Mouse (Mus musculus) heart, postnatal 10 days (tissue): ENCODE measurements at regions not wholly inside any gene's neighbourhood (a gene's known extent, or its start where the extent isn't known, plus 50 kb on each side); places are given as distances from the start of the nearest gene placed in this dataset.
"Not testable (repeated sequence)": the region's sequence is repeated elsewhere in the genome, so short reads cannot be mapped to it uniquely, and the experiment has no call there.

Experiments
- DNase-seq, 2 experiments: peaks; one replicate each; pipeline ENCODE4 v3.0.0; 2021
- intact Hi-C: fragments of 180-260 bp; cut with DNase I; formaldehyde crosslinking; loops from one replicate; pipeline ENCODE4 v1.15.1; 2025

DNA sequence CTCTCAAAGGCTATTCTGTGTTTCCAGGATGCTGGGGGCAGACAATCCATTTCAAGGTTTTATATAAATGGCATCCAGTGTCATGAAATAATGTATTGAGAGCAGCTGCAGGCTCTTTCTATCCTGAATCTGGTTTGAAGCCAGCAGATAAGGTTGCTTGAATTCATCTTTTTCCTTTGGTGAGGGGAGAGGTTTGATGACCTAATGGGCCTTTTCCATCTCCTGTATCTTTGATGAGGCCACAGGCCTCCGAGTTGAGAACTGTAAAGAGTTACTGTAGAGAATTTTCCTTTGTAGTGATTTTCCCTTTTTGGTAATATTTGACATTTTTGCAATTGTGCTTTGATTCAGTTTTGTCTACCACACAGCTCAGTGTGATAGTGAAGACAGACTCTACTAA, 458.8 kb upstream of the 1700008P02Rik start:
- DNase-seq, result no peak
- intact Hi-C loops, result no loop called here

DNA sequence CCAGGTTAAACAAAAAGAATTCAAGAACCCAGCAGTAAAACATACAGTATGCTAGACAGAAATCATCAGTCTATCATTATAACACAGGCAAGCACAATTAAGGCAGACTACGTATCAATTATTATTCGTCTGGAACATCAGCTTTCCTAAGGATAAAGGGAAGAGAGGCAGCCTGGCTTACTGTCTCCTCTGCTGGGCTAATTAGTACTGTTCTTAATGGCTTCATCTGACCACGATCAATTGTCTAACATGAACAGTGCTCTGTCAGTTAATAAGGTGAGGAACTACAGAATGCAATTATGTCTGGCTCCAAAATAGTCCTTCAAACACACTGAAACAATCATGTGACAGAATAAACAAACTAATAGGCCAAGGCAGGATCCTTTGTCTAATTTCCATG, 456.6 kb upstream of the 1700008P02Rik start:
- DNase-seq, result no peak
- intact Hi-C loops, result no loop called here

DNA sequence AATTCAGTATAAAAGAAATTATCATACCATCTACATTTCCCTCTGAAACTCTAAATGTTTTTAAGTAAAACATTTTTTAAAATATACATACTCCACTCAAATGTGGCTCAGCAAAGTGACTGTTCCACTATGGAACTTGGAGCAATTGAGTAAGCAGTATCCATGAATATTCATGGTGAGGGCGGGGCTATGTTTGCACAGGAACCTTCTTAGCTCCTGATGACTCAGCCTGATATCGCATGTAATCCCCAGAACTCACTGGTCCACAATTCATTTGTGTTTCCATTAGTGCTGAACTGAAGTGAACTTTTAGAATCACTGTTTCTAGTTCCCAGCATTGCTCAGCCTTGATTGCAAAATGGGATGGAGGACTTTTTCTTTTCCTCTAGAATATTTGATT, 454.2 kb upstream of the 1700008P02Rik start:
- no peak for DNase-seq
- intact Hi-C loops, result no loop called here

DNA sequence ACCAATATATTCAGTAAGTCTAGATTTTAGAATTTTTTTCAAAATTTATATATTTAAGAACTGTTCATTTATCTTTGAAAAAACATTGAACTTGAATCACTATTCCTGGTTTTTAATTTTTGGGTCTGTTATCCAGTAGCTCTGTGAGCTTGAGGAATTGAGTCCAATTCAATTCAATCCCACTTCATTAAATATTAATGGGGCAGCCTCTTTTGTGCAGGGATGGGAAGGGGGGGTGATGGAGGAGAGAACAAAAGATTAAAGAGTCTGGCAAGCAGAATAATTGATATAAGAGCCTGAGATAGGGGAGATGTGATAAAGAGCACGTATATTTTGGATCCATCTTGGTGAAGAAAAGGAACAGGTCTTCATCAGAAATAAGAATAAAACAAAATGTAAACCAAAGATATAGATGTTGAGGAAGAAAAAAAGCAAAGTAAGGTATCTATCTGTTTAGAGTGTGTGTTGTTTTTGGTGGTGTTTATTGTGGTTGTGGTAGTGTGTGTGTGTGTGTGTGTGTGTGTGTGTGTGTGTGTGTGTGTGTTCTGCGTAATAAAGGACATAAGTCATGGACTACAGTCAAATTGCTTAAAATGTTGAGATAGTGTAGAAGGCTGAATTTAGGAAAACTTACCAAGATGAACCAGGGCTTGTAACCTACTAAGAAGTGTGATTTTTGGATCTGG, 421.3 kb upstream of the 1700008P02Rik start:
- intact Hi-C loops, result no loop called here
- no peak for DNase-seq

DNA sequence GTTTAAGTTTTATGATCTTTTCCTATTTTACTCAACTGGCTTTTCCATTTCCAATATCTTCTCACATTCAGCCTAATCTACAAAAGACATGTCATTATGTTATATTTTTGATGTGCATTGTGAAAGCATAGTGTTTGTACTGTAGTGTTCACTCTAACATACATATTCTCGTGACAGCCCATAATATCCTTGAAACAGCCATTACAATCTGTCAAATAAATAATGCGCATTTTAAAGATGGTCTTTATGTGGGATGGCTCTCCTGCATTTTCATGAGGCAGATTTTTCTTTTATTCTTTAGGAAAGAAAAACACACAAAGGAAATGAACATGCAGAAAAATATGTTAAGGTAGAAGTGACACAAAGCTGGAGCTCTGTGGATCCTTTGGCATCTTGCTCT, 415.6 kb upstream of the 1700008P02Rik start:
- intact Hi-C loops, result no loop called here
- no peak for DNase-seq

DNA sequence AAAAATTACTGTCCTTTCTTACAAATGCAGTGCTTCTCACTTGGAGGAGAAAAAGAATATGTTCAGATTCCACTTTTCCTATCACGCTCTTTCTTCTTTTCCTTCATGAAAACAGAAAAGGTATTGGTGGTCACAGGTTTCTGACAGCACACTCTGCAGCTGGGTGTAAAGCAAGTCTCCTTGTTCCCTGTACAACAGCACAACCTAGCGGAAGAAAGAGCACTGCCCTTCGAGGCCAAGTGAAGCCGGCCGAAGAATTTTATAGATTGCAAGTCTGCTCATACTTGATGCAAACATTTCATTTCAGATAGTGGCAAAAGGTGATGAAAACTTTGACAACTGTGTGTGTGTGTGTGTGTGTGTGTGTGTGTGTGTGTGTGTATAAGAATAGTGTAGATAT, 407.6 kb upstream of the 1700008P02Rik start:
- peak; percentile 20 to 39 for DNase-seq
- intact Hi-C loops, result no loop called here

DNA sequence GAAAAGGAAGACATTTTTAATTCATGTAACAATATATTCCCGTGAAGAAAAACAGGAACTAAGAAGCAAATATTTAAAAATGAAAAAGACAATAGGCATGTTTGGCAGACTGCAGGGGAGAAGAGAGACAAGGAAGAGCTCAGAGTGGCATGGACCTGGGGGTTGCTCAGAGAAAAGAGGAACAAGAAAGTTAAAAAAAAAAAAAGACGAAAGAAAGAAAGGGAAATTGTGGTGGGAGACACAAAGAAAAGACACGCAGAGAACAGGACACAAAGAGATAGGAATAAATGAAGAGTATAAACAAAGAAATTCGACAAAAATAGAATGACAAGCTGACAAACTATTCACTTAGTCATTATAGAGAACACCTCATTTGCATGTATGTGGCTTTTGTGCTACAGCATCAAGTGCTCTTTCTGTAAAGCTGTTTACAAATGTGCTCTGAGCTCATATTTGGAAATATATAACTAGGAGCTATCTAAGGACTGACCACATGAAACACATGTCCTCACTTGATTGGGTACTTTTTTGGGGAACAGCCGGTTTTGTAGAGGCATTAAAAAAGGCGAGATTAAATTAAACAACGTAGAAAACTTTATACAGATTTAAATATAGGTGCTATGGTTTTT, 394.2 kb upstream of the 1700008P02Rik start:
- intact Hi-C loops, result no loop called here
- DNase-seq, result no peak

DNA sequence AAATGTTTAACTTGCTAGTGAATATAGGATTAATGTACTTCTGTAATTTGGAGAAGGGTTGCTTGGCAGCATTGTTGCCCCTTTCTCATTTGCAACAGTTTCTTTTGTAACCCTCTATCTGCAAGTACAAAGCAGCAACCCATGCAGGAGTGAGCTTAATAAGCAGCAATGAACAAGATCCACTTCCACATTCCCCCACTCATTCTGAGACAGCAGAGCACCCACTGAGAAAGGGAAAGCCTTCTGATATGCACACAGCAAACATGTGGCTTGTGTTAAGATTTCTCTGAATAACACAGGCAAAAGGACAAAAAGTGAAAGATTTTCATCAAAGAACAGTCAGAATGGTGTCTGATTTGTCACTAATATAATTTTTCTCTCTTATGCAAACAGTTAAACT, 393.3 kb upstream of the 1700008P02Rik start:
- intact Hi-C loops, result no loop called here
- DNase-seq, result no peak

DNA sequence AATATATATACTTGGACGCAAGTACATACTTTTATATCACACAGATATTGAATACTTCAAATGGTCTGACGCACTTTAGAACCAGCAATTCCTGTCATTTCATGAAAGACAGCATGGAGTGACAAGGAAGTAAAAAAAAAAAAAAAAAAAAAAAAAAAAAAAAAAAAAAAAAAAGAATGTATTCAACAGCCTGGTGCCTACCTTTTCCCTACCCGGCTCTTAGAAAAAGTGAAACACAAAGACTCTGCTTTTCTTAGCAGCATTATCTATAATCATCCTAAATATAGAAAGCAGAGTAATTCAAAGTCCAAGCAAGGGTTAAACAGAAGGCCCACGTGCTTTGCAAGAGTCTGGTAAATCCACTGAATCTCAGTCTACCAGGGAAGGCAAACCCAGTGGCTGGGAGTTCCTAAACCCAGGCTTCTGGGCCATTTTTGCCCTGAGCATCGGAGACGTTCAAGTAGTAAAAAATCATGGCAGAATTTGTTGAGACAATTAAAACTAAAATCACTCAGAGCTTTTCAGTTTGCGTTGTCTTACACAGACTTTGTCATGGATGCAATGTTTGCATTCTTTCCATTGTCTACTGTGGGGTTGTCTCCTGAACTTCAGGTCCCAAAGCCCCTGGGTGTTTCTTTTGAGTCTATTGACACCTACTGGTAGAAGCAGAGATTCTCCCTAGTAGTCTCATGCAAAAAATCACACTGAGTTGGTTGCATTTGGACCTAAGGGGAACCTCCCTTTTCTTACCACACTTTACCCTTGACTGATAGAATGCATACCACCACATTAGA, 390.2 kb upstream of the 1700008P02Rik start:
- DNase-seq, result no peak
- intact Hi-C loops, result no loop called here

DNA sequence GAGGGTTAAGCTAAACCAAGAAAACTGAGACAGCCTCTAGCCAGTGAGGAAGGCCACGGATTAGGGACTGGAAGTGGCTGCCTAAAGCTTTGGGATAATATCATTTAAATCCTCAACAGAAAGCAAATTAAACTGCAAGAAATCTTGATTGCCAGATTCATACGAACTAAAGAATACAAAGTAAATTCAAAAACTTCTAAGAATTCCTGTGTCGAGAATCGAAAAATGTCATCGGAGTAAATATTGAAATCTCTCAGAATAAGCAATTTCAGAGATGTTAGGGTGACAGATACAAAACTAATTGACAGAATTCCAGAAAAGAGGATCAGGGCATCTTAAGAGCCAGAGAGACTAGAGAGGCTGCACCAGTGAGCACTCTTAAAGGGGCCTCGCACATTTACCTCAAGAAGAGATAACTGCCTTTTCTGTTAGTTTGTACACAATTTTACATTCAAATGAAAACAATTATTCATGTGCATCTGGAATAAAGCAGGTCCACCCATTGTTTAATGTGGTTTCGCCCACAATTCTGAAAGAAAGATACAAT, 388.5 kb upstream of the 1700008P02Rik start:
- no peak for DNase-seq
- intact Hi-C loops, result no loop called here

DNA sequence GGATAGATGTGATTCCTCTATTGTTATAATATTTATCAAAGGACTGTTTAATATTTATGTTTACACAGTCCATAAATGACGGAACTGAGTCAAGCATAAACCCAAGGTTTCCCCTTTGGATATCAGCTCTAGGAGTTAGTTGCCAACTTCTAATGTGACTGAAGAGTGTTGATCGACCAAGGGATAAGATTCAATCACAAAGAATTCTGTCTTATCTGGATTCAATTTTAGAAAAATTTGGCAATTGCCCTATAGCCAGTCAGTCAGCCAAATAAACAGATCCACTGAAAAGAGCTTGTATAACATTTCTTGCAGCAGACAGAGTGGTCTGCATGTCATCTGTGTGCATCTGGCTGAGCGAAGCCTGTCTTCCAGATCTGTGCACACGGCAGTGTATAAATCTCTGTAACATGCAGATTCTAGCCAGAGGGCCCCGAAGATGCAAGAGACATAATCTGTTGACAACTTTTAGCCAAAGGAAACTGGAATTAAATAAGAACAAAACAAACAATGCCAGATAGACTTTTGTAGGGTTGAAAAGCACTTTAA, 387.6 kb upstream of the 1700008P02Rik start:
- no peak for DNase-seq
- intact Hi-C loops, result no loop called here

DNA sequence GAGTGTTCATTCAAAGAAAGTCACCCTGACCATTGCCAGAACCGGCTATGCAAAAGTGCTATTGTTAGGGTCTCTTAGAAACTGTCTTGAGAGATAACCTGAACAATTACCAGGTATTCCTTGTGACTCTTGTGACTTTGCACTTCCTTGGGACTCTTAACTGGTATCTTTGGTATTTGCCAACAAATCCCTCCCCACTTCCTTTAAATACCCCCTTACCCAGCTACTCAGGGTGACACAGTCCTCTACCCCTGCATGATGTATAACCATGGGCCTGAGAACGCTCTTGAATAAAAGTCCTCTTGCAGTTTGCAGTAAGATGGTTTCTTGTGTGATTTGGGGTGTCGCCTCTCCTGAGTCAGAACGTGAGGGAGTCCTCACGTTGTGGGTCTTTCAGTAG, 371.5 kb upstream of the 1700008P02Rik start:
- intact Hi-C loops, DNase-seq: not testable (repeated sequence)

DNA sequence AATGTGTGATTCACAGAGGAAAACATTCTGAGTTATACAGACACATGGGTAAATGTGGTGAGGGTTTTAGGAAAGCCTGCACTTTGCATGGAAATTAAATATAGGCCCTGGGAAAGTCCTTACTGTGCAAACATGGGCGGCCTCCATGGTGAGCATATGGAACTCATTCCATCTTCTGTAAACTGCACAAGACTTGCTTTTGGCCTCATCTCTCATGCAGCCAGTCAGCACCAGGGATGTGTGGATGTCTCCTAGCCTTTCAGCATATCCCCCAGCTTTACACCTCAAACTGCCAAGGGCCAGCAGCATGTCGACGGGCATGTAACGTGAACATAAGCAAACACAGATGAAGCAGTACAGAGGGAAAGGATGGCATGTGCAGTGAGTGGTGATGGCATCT, 364.7 kb upstream of the 1700008P02Rik start:
- intact Hi-C loops, result no loop called here
- no peak for DNase-seq

DNA sequence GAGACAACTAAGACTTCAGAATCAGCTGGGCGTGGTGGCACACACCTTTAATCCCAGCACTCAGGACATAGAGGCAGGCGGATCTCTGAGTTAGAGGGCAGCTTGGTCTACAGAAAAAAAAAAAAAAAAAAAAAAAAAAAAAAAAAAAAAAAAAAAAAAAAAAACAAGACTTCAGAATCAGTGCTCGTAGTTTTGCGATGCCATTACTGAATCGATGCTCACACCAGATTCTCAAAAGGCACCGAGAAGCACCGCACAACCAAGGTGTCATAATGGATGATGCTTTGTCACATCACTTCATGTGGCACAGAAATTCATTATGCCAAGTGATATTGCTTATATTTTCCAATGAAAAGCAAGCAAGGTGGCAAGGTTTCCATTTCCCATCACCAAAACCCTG, 337.4 kb upstream of the 1700008P02Rik start:
- intact Hi-C loops, result no loop called here

DNA sequence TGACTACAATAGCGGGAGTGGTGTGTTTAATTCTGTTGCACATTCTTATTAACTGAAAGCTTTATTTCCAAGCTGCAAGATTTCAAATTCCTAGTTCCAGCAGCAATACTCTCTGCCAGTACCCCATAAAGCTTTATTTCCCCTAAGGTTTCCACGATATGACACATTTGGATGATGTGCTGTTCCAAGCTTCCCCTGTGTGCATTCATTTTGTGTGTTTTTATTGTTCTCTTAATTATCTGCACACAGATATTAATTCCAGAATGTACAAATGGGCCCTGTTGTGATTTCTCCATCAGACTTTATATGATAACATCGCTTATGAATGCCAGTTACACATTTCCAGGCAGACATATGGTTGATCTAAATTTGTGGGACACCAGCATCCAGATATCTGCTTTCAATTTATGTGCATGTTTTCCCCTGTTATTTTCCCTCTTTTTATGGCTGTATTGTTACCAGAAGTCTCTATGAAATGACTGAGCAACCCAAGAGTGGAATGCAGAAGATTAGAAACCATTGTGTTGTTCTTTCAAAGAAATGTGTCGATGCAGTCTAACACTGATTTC, 312.4 kb upstream of the 1700008P02Rik start:
- intact Hi-C loops, result no loop called here
- DNase-seq, result no peak

More for the DNA sequence above, 337.4 kb upstream of the 1700008P02Rik start:
- no peak for DNase-seq

DNA sequence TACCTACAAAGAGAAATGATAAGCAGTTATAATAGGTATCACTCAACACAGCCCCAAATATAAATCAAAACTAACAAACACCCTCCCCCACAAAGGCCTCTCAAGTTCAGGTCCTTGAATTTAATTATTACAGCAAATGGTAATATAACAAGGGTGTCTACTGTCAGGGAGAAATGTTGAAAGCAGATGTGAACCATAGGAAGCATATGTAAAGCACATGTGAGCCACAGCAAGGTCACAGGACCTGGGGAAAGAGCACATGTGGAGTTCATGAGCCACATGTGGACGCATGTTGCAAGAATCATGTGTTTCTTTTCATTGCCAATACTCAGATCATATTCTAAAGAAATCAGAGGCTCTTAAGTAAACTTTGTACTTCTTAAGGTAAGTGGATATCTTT, 306.5 kb upstream of the 1700008P02Rik start:
- intact Hi-C loops, result no loop called here
- DNase-seq, result no peak

DNA sequence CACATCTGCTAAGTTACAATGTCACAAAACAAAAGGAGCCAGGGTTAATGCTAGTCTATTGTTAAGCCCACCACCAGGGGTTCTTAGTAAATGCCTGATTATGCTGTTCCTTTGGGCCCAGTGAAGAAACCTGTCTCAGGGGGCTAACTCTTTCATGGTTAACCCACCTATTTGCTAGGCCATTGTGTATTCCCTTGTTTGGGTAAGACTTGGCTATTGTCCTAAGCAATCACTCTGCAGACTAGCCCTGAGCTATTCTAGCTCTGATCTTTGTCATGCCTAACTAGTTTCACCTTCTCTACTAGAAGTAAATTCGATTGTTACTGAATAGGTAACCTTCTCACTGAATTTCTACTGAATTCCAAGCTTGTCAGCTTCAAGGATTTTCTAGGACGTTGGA, 302.4 kb upstream of the 1700008P02Rik start:
- intact Hi-C loops, DNase-seq: not testable (repeated sequence)

DNA sequence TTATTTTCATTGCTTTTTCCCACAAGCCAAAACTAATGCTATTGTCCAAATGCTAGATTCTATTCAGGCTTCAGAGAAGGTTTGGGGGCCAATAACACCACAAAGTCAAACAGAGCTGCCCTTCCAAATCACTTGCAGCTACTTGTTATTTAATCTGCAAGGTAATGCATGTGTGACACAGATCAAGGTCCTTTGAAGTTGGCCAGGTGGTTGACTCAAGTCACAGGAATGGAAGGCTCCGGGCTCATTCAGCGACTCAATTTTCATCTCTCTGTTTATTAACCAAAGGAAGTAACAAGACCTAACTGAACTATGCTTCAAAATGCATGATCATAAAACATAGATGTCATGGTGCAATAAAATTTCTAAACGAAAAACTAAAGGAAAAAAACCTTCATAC, 300.0 kb upstream of the 1700008P02Rik start:
- DNase-seq, result no peak
- intact Hi-C loops, result no loop called here

DNA sequence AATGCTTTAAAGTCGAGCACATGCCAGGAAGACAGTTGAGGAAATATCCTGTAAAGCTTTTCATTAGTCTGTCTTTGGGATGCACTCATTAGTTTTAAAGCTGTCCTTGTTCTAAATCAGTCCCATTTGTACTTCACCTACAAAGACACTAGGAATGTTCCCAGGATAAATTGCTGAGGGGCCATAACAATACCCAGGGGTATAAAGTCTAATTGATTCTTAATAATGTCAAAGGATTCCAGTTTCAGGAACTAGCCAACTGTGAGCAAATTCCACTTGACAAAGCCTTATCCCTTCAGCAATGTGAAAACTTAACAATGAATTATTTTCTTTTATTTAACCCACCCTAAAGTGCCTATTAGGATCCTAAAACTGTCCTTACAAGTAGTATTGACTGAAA, 267.7 kb upstream of the 1700008P02Rik start:
- intact Hi-C loops, result no loop called here
- no peak for DNase-seq

DNA sequence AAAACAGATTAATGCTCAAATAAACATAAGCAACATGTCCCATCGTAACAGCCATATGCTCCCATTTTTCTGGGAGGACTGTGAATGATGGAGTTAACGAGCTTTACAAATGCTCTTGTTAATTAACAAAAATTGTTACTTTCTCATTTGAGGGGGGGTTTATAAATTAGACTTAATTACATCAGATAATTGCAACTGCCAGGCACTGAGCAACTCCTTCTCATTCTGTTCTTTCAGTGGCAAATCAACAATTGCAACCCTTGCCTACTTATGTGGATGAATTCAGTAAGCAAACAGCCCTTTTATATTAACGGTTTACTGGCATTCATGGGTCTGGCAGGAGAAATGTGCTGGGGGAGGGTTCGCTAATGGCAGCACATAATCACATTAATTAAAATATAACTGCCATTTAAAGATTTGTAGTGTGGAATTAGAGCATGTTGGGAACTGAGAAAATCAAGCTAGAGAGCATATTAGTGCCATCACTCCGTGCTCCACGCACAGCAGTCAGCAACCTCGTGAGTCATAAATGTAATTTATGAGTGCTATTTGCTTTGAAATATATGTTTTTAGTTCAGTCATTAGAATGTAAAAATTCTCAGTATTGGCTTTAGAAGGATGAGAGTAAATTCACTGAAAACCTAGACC, 266.9 kb upstream of the 1700008P02Rik start:
- DNase-seq, result no peak
- intact Hi-C loops, result no loop called here
